Mouse (Mus musculus) neutrophil, adult 5-6 weeks (primary cell): ENCODE results near the gene Ndufa4l2. TPM values are rescaled to one million over a fixed set of nuclear protein-coding genes. Genes with fewer than 3 reads are reported as not detected.

Experiments used
- ATAC-seq: fragments of 151-379, 151-347 bp; 2 replicates; pipeline ENCODE4 v1.8.0; 2017; ENCODE audit warnings: mild to moderate bottlenecking, moderate TSS enrichment; ENCODE audit not compliant: insufficient number of reproducible peaks, poor library complexity, low FRiP score, severe bottlenecking; ENCODE audit errors: extremely low read depth
- total RNA-seq: library from RNA; stranded (forward); fragments of 200-1000 nt; gene quantifications from 2 replicates; pipeline ENCODE4 v1.2.3, GENCODE M21; 2017

Gene Ndufa4l2
- total RNA-seq, 1 experiment from 2014 or later, result not detected

GRCm38 (mm10) chr10:127520714-127521357, 6.1 kb downstream of the Ndufa4l2 start:
- ATAC-seq, result no peak

- ATAC-seq, result no peak
These were observed 6.9 kb downstream of the Ndufa4l2 start for GRCm38 (mm10) chr10:127521611-127522080.

- 0 out of 2 replicates have a peak, but pooled peaks have one; percentile 27 for ATAC-seq
These were observed 7.4 kb downstream of the Ndufa4l2 start, which contains the start of gene Shmt2 for GRCm38 (mm10) chr10:127522088-127522581. Shmt2 (minus strand) TSS chr10:127522444.

- ATAC-seq, result no peak
These were observed 10.0 kb downstream of the Ndufa4l2 start for GRCm38 (mm10) chr10:127524646-127525255.

- ATAC-seq, result no peak
These were observed 11.3 kb downstream of the Ndufa4l2 start for GRCm38 (mm10) chr10:127526048-127526447.

GRCm38 (mm10) chr10:127526681-127527080, 11.9 kb downstream of the Ndufa4l2 start:
- no peak for ATAC-seq

GRCm38 (mm10) chr10:127527481-127527880, 12.7 kb downstream of the Ndufa4l2 start:
- no peak for ATAC-seq

GRCm38 (mm10) chr10:127530945-127531344, 16.2 kb downstream of the Ndufa4l2 start:
- no peak for ATAC-seq

GRCm38 (mm10) chr10:127531548-127531947, 16.8 kb downstream of the Ndufa4l2 start:
- no peak for ATAC-seq

- no peak for ATAC-seq
These were observed 19.5 kb downstream of the Ndufa4l2 start, which contains the start of gene Nxph4 for GRCm38 (mm10) chr10:127534036-127534928. Nxph4 (minus strand) TSS chr10:127534559.

GRCm38 (mm10) chr10:127534929-127535384, 20.2 kb downstream of the Ndufa4l2 start:
- no peak for ATAC-seq

- no peak for ATAC-seq
These were observed 22.0 kb downstream of the Ndufa4l2 start for GRCm38 (mm10) chr10:127536586-127537314.

- ATAC-seq, result peak; percentile 42
These were observed 23.3 kb downstream of the Ndufa4l2 start for GRCm38 (mm10) chr10:127537854-127538583.

- ATAC-seq, result no peak
These were observed 26.7 kb downstream of the Ndufa4l2 start for GRCm38 (mm10) chr10:127541510-127541909.

GRCm38 (mm10) chr10:127542084-127542483, 27.3 kb downstream of the Ndufa4l2 start:
- no peak for ATAC-seq

- no peak for ATAC-seq
These were observed 28.0 kb downstream of the Ndufa4l2 start for GRCm38 (mm10) chr10:127542720-127543119.

GRCm38 (mm10) chr10:127543916-127544315, 29.1 kb downstream of the Ndufa4l2 start:
- no peak for ATAC-seq

GRCm38 (mm10) chr10:127544375-127544774, 29.6 kb downstream of the Ndufa4l2 start:
- ATAC-seq, result no peak
